Mouse (Mus musculus) heart, embryonic 14.5 days (tissue): ENCODE measurements at regions not wholly inside any gene's neighbourhood (a gene's known extent, or its start where the extent isn't known, plus 50 kb on each side); places are given as distances from the start of the nearest gene placed in this dataset.

Source experiments
- ATAC-seq: fragments of 200-750 bp; cut with Nextera tagmentation; 2 replicates; pipeline ENCODE4 v1.8.0; 2017; ENCODE audit warnings: low read depth, moderate TSS enrichment; ENCODE audit not compliant: insufficient number of reproducible peaks, insufficient read depth, low FRiP score
- H3K27ac ChIP-seq, 2 experiments: fragments of 200-500 bp in 1 of 2; fragments of 300-500 bp in 1 of 2; sonication (generic) in 1 of 2; replicated peaks in 1 of 2; 2 replicates each; pipeline ENCODE4 v1.5.1; 2012 to 2014; ENCODE audit warnings: low read depth in 2 of 2, low read length in 2 of 2, control low read depth in 1 of 2, mild to moderate bottlenecking in 1 of 2, mixed read lengths in 1 of 2; ENCODE audit not compliant: control insufficient read depth in 1 of 2, insufficient read depth in 1 of 2
- H3K27me3 ChIP-seq: fragments of 300-500 bp; sonication (generic); 2 replicates; pipeline ENCODE4 v1.6.1; 2014; ENCODE audit warnings: mild to moderate bottlenecking, low read length, control low read depth; ENCODE audit not compliant: control insufficient read depth, insufficient read depth
- H3K36me3 ChIP-seq: fragments of 300-500 bp; sonication (generic); 2 replicates; pipeline ENCODE4 v1.6.1; 2014; ENCODE audit warnings: mild to moderate bottlenecking, control low read depth, low read length, mixed read lengths; ENCODE audit not compliant: control insufficient read depth, insufficient read depth
- H3K4me1 ChIP-seq, 2 experiments: fragments of 200-500 bp in 1 of 2; fragments of 300-500 bp in 1 of 2; sonication (generic) in 1 of 2; 2 replicates each; pipeline ENCODE4 v1.6.1; 2012 to 2014; ENCODE audit warnings: low read length in 2 of 2, control low read depth in 1 of 2, mixed read lengths in 1 of 2; ENCODE audit not compliant: control insufficient read depth in 2 of 2, insufficient read depth in 2 of 2
- H3K4me2 ChIP-seq: fragments of 300-500 bp; sonication (generic); 2 replicates; pipeline ENCODE4 v1.6.1; 2014; ENCODE audit warnings: mild to moderate bottlenecking, low read length
- H3K4me3 ChIP-seq, 2 experiments: fragments of 200-500 bp in 1 of 2; fragments of 300-500 bp in 1 of 2; sonication (generic) in 1 of 2; 2 replicates each; pipeline ENCODE4 v1.5.1; 2012 to 2014; ENCODE audit warnings: low read length in 2 of 2, mild to moderate bottlenecking in 2 of 2, control low read depth in 1 of 2, low read depth in 1 of 2, moderate library complexity in 1 of 2; ENCODE audit not compliant: control insufficient read depth in 1 of 2, insufficient read depth in 1 of 2
- H3K9ac ChIP-seq: fragments of 300-500 bp; sonication (generic); 2 replicates; pipeline ENCODE4 v1.6.1; 2014; ENCODE audit warnings: mild to moderate bottlenecking, low read length
- H3K9me3 ChIP-seq: fragments of 300-500 bp; sonication (generic); 2 replicates; pipeline ENCODE4 v1.6.1; 2016; ENCODE audit warnings: low read length, control low read depth; ENCODE audit not compliant: control insufficient read depth
- WGBS: fragments of 180-500 bp; shearing (Covaris S2); extraction: QIAGEN DNeasy Blood & Tissue Kit; methylation state at CpG from one replicate; pipeline ENCODE4 v1.1.7; 2014; 5-methylcytosine and 5-hydroxymethylcytosine counted together

GRCm38 (mm10) chr9:60998086-60998785 is 203.9 kb downstream of the Uaca start:
- WGBS: 76% methylated on average over 3 of the region's 3 CpGs

GRCm38 (mm10) chr9:60999001-60999529 is 204.7 kb downstream of the Uaca start:
- H3K4me3 ChIP-seq: no peak overlapping the region
- no peak overlapping the region for H3K4me2 ChIP-seq
- H3K4me1 ChIP-seq: peaks cover 5% of the 10 kb centered on the region in 2 experiments; a peak in 3 of 4 replicates
- no peak for ATAC-seq
- no peaks in the 10 kb centered on the region for H3K9me3 ChIP-seq
- 38% methylated on average over 6 of the region's 6 CpGs for WGBS
- no peaks in the 10 kb centered on the region for H3K36me3 ChIP-seq
- H3K9ac ChIP-seq: no peak overlapping the region
- no peak overlapping the region for H3K27ac ChIP-seq
- H3K27me3 ChIP-seq: peaks cover 9% of the 10 kb centered on the region

More at GRCm38 (mm10) chr9:60998086-60998785, 203.9 kb downstream of the Uaca start:
- no peak overlapping the region for H3K27ac ChIP-seq
- H3K4me1 ChIP-seq: peaks cover 5% of the 10 kb centered on the region in 2 experiments; a peak in 3 of 4 replicates
- no peak overlapping the region for H3K9ac ChIP-seq
- no peak overlapping the region for H3K4me2 ChIP-seq
- H3K4me3 ChIP-seq: no peak overlapping the region
- H3K9me3 ChIP-seq: no peaks in the 10 kb centered on the region
- no peak for ATAC-seq
- peaks cover 9% of the 10 kb centered on the region for H3K27me3 ChIP-seq
- no peaks in the 10 kb centered on the region for H3K36me3 ChIP-seq

- Histone ChIP-seq H3K4me1 (peaks cover 2 to 3% of the 10 kb centered on the region in 2 experiments; a peak in 3 of 4 replicates), H3K9ac (no peak overlapping the region), H3K9me3 (no peaks in the 10 kb centered on the region), H3K27me3 (peaks cover 9% of the 10 kb centered on the region), H3K4me3 (no peak overlapping the region), H3K36me3 (no peaks in the 10 kb centered on the region), H3K27ac (no peak overlapping the region), H3K4me2 (no peak overlapping the region)
- WGBS: 84% methylated on average over 11 of the region's 11 CpGs
- no peak for ATAC-seq
Measured at GRCm38 (mm10) chr9:61000232-61000631, 205.9 kb downstream of the Uaca start.

GRCm38 (mm10) chr9:61002572-61002971 is 208.2 kb downstream of the Uaca start:
- H3K4me2 ChIP-seq: no peak overlapping the region
- no peak for ATAC-seq
- peaks cover 9% of the 10 kb centered on the region for H3K27me3 ChIP-seq
- no peaks in the 10 kb centered on the region for H3K36me3 ChIP-seq
- no peaks in the 10 kb centered on the region for H3K9me3 ChIP-seq
- WGBS: 79% methylated on average over 5 of the region's 5 CpGs
- no peak overlapping the region for H3K9ac ChIP-seq
- no peak overlapping the region for H3K27ac ChIP-seq
- no peaks in the 10 kb centered on the region for H3K4me1 ChIP-seq
- no peak overlapping the region for H3K4me3 ChIP-seq

GRCm38 (mm10) chr9:61008446-61008845 is 214.1 kb downstream of the Uaca start:
- Histone ChIP-seq H3K27ac (no peak overlapping the region), H3K4me1 (peaks cover 0 to 3% of the 10 kb centered on the region in 2 experiments; a peak in 2 of 4 replicates), H3K27me3 (no peaks in the 10 kb centered on the region), H3K4me2 (no peak overlapping the region), H3K9ac (no peak overlapping the region), H3K4me3 (no peak overlapping the region), H3K9me3 (no peaks in the 10 kb centered on the region), H3K36me3 (no peaks in the 10 kb centered on the region)
- ATAC-seq: no peak
- WGBS: 7% methylated on average over 1 of the region's 1 CpGs

GRCm38 (mm10) chr9:61011066-61011465 is 216.7 kb downstream of the Uaca start:
- H3K4me2 ChIP-seq: no peak overlapping the region
- no peak overlapping the region for H3K9ac ChIP-seq
- no peaks in the 10 kb centered on the region for H3K9me3 ChIP-seq
- no peak overlapping the region for H3K4me3 ChIP-seq
- H3K27me3 ChIP-seq: no peaks in the 10 kb centered on the region
- H3K27ac ChIP-seq: no peak overlapping the region
- no peak for ATAC-seq
- H3K36me3 ChIP-seq: no peaks in the 10 kb centered on the region
- peaks cover 0 to 3% of the 10 kb centered on the region in 2 experiments; a peak in 2 of 4 replicates for H3K4me1 ChIP-seq

GRCm38 (mm10) chr9:61012771-61013540 is 218.6 kb downstream of the Uaca start:
- H3K9me3 ChIP-seq: no peaks in the 10 kb centered on the region
- no peak overlapping the region for H3K4me2 ChIP-seq
- no peak overlapping the region for H3K27ac ChIP-seq
- peaks cover 13% of the 10 kb centered on the region; the same call in 1 of the 2 replicates for H3K27me3 ChIP-seq
- H3K9ac ChIP-seq: no peak overlapping the region
- 61% methylated on average over 19 of the region's 19 CpGs for WGBS
- peaks cover 0 to 3% of the 10 kb centered on the region in 2 experiments; a peak in 2 of 4 replicates for H3K4me1 ChIP-seq
- no peaks in the 10 kb centered on the region for H3K36me3 ChIP-seq
- H3K4me3 ChIP-seq: no peak overlapping the region
- ATAC-seq: no peak
